Mouse (Mus musculus) limb, embryonic 15.5 days (tissue): Measurements from ENCODE around the gene A2m. TPM values are rescaled to one million over a fixed set of nuclear protein-coding genes. Genes with fewer than 3 reads are reported as not detected.

ENCODE experiments used
- ATAC-seq: fragments of 200-750 bp; cut with Nextera tagmentation; 2 replicates; pipeline ENCODE4 v1.8.0; 2017; ENCODE audit warnings: low read depth, moderate TSS enrichment; ENCODE audit not compliant: insufficient number of reproducible peaks, low FRiP score, low TSS enrichment
- H3K27ac ChIP-seq: fragments of 300-500 bp; sonication (generic); 2 replicates; pipeline ENCODE4 v1.5.1; 2015; ENCODE audit warnings: moderate library complexity, mild to moderate bottlenecking, inconsistent platforms
- H3K27me3 ChIP-seq: fragments of 300-500 bp; sonication (generic); 2 replicates; pipeline ENCODE4 v1.6.1; 2015; ENCODE audit warnings: inconsistent platforms
- H3K36me3 ChIP-seq: fragments of 300-500 bp; sonication (generic); 2 replicates; pipeline ENCODE4 v1.6.1; 2015; ENCODE audit warnings: inconsistent platforms
- H3K4me1 ChIP-seq: fragments of 300-500 bp; sonication (generic); 2 replicates; pipeline ENCODE4 v1.6.1; 2015; ENCODE audit warnings: inconsistent platforms
- H3K4me2 ChIP-seq: fragments of 300-500 bp; sonication (generic); 2 replicates; pipeline ENCODE4 v1.6.1; 2015; ENCODE audit warnings: mild to moderate bottlenecking, inconsistent platforms
- H3K4me3 ChIP-seq: fragments of 300-500 bp; sonication (generic); 2 replicates; pipeline ENCODE4 v1.5.1; 2015; ENCODE audit warnings: mild to moderate bottlenecking, inconsistent platforms
- H3K9ac ChIP-seq: fragments of 300-500 bp; sonication (generic); 2 replicates; pipeline ENCODE4 v1.6.1; 2015; ENCODE audit warnings: inconsistent platforms
- H3K9me3 ChIP-seq: fragments of 300-500 bp; sonication (generic); 2 replicates; pipeline ENCODE4 v1.6.1; 2016; ENCODE audit warnings: inconsistent platforms
- WGBS: fragments of 180-500 bp; shearing (Covaris S2); methylation state at CpG from one replicate; pipeline ENCODE4 v1.1.7; 2015; 5-methylcytosine and 5-hydroxymethylcytosine counted together
- polyA plus RNA-seq: library from polyadenylated mRNA; unstranded; fragments of >200 nt; fragmentation: Nextera tagmentation; extraction: Ambion mirVana; gene quantifications from 2 replicates; pipeline ENCODE4 v1.2.1, GENCODE M21; 2015

A2m gene
- polyA plus RNA-seq = 1.5 and 2.6 TPM in 2 replicates

GRCm38 (mm10) chr6:121635076-121635475 lies at the start of gene A2m:
Gene A2m (plus strand): TSS chr6:121635376.
- no peak for ATAC-seq
- H3K27me3 ChIP-seq = no peaks in the 10 kb centered on the region
- 80% methylated on average over 8 of the region's 8 CpGs for WGBS
- H3K4me1 ChIP-seq = peaks cover 5% of the 10 kb centered on the region; the same call in 1 of the 2 replicates
- no peaks in the 10 kb centered on the region for H3K36me3 ChIP-seq
- H3K9ac ChIP-seq = no peak within 1 kb of the TSS
- no peak within 1 kb of the TSS for H3K27ac ChIP-seq
- no peak within 1 kb of the TSS for H3K4me3 ChIP-seq
- H3K9me3 ChIP-seq = no peaks in the 10 kb centered on the region
- peak within 1 kb of the TSS; percentile 25; the same call in 1 of the 2 replicates for H3K4me2 ChIP-seq

GRCm38 (mm10) chr6:121590131-121590530 lies 45.0 kb upstream of the A2m start:
- no peaks in the 10 kb centered on the region for H3K36me3 ChIP-seq
- no peak overlapping the region for H3K4me3 ChIP-seq
- no peak overlapping the region for H3K9ac ChIP-seq
- H3K9me3 ChIP-seq = no peaks in the 10 kb centered on the region
- H3K27ac ChIP-seq = no peak overlapping the region
- H3K4me1 ChIP-seq = no peaks in the 10 kb centered on the region
- H3K27me3 ChIP-seq = no peaks in the 10 kb centered on the region
- ATAC-seq = no peak
- WGBS = 48% methylated on average over 1 of the region's 1 CpGs
- no peak overlapping the region for H3K4me2 ChIP-seq

DNA sequence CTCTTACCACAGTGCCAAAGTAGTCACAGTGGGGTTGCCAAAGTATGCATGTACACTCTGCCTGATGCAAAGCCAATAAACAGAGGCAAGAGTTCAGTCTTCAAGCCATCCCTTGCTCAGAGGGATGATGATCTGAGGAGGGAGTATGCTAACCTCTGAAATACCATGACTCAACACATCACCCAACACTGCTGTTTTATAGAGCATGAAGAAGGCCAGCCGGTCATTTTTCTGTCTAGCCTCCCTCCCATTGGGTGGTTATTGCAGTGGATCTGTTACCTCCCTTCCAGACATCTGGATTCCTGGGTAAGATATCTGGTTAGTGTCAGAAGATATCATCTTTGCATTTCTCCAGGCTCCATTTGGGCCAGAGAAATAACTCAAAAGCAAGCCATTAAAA lies 34.2 kb upstream of the A2m start:
- no peaks in the 10 kb centered on the region for H3K9me3 ChIP-seq
- no peak overlapping the region for H3K4me2 ChIP-seq
- no peak overlapping the region for H3K27ac ChIP-seq
- H3K4me3 ChIP-seq = no peak overlapping the region
- H3K27me3 ChIP-seq = no peaks in the 10 kb centered on the region
- WGBS = 79% methylated on average over 1 of the region's 1 CpGs
- no peaks in the 10 kb centered on the region for H3K36me3 ChIP-seq
- H3K4me1 ChIP-seq = no peaks in the 10 kb centered on the region
- H3K9ac ChIP-seq = no peak overlapping the region
- ATAC-seq = no peak

DNA sequence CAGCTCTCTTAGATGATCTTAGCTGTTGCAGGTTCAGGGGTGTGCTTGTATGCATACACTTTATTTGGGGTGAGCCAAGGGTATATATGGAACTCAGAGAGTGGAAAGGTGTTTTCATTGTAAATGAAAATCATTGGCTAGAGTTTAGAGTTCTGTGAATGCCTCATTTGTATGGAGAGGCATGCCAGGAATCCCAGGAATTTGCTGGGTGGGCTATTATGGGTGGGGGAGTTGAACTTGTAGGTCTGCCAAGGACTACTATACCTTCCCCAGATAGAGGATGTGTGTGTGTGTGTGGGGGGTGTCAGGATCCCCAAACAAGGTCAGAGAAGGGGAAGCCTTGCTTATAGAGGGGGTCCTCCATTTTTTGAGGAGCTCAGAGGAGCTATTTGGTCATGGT lies 27.3 kb upstream of the A2m start:
- Histone ChIP-seq H3K4me3 (no peak overlapping the region), H3K27ac (no peak overlapping the region), H3K27me3 (no peaks in the 10 kb centered on the region), H3K36me3 (no peaks in the 10 kb centered on the region), H3K4me2 (no peak overlapping the region), H3K9ac (no peak overlapping the region), H3K4me1 (no peaks in the 10 kb centered on the region), H3K9me3 (no peaks in the 10 kb centered on the region)
- no peak for ATAC-seq

GRCm38 (mm10) chr6:121611796-121612195 lies 23.4 kb upstream of the A2m start:
- Histone ChIP-seq H3K4me1 (no peaks in the 10 kb centered on the region), H3K4me3 (no peak overlapping the region), H3K9me3 (no peaks in the 10 kb centered on the region), H3K27me3 (no peaks in the 10 kb centered on the region), H3K9ac (no peak overlapping the region), H3K36me3 (no peaks in the 10 kb centered on the region), H3K4me2 (no peak overlapping the region), H3K27ac (no peak overlapping the region)
- no peak for ATAC-seq
- WGBS = 48% methylated on average over 3 of the region's 3 CpGs

DNA sequence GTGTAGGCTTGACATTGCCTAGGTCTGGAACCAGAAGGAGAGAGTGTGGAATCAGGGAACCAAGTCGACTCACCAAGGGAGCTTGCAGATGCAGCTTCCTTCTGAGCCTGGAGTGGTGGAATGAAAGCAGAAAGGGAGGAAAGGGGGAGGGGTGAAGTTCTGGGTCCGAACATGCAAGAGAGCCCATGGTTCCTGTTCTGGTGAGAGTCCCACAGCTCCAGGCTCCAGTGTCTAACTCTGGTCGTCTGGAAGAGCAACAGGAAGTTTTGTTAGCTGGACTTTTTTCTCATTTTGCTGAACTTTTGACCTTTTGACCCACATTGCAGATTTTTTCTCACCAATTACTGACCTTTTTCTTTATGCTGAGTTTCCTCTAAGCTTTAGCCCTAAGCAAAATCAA lies 17.7 kb upstream of the A2m start:
- H3K4me1 ChIP-seq = no peaks in the 10 kb centered on the region
- H3K36me3 ChIP-seq = no peaks in the 10 kb centered on the region
- no peak overlapping the region for H3K4me3 ChIP-seq
- ATAC-seq = no peak
- H3K4me2 ChIP-seq = no peak overlapping the region
- H3K9ac ChIP-seq = no peak overlapping the region
- 21% methylated on average over 3 of the region's 3 CpGs for WGBS
- no peak overlapping the region for H3K27ac ChIP-seq
- no peaks in the 10 kb centered on the region for H3K9me3 ChIP-seq
- H3K27me3 ChIP-seq = no peaks in the 10 kb centered on the region

GRCm38 (mm10) chr6:121622525-121622924 lies 12.7 kb upstream of the A2m start:
- ATAC-seq = no peak
- Histone ChIP-seq H3K9ac (no peak overlapping the region), H3K4me2 (no peak overlapping the region), H3K4me3 (no peak overlapping the region), H3K9me3 (no peaks in the 10 kb centered on the region), H3K27me3 (no peaks in the 10 kb centered on the region), H3K36me3 (no peaks in the 10 kb centered on the region), H3K4me1 (no peaks in the 10 kb centered on the region), H3K27ac (no peak overlapping the region)
- WGBS = 71% methylated on average over 2 of the region's 2 CpGs

GRCm38 (mm10) chr6:121634520-121634919 lies 656 bp upstream of the A2m start:
- H3K27me3 ChIP-seq = no peaks in the 10 kb centered on the region

GRCm38 (mm10) chr6:121635878-121636371 lies 749 bp downstream of the A2m start:
- Histone ChIP-seq H3K4me3 (no peak overlapping the region), H3K27ac (no peak overlapping the region), H3K9me3 (no peaks in the 10 kb centered on the region), H3K27me3 (no peaks in the 10 kb centered on the region), H3K4me1 (peaks cover 5% of the 10 kb centered on the region; the same call in 1 of the 2 replicates), H3K36me3 (no peaks in the 10 kb centered on the region), H3K9ac (no peak overlapping the region), H3K4me2 (peak overlapping the region; percentile 25; the same call in 1 of the 2 replicates)
- no peak for ATAC-seq
- 8% methylated on average over 12 of the region's 12 CpGs for WGBS

More at GRCm38 (mm10) chr6:121634520-121634919, 656 bp upstream of the A2m start:
- ATAC-seq = no peak
- no peak overlapping the region for H3K4me3 ChIP-seq
- no peaks in the 10 kb centered on the region for H3K9me3 ChIP-seq
- H3K4me1 ChIP-seq = peaks cover 5% of the 10 kb centered on the region; the same call in 1 of the 2 replicates
- H3K9ac ChIP-seq = no peak overlapping the region
- no peaks in the 10 kb centered on the region for H3K36me3 ChIP-seq
- H3K27ac ChIP-seq = no peak overlapping the region
- no peak overlapping the region for H3K4me2 ChIP-seq
- WGBS = 68% methylated on average over 13 of the region's 13 CpGs

GRCm38 (mm10) chr6:121648499-121648898 lies 13.3 kb downstream of the A2m start:
- no peak for ATAC-seq
- Histone ChIP-seq H3K4me2 (no peak overlapping the region), H3K4me1 (no peaks in the 10 kb centered on the region), H3K36me3 (no peaks in the 10 kb centered on the region), H3K9me3 (no peaks in the 10 kb centered on the region), H3K9ac (no peak overlapping the region), H3K27me3 (no peaks in the 10 kb centered on the region), H3K4me3 (no peak overlapping the region), H3K27ac (no peak overlapping the region)
- 78% methylated on average over 11 of the region's 11 CpGs for WGBS

Other genes starting within 250 kb of the A2m start
- 0.22 and 0.58 TPM in 2 replicates for gene Iqsec3, start 161.7 kb upstream of the A2m start, polyA plus RNA-seq
- gene Gm7298, start 97.6 kb downstream of the A2m start, polyA plus RNA-seq = not detected in 2 replicates
- gene Mug1, start 203.2 kb downstream of the A2m start, polyA plus RNA-seq = not detected in 2 replicates